Mouse (Mus musculus): ENCODE measurements around the gene Vangl1. TPM values are rescaled to one million over a fixed set of nuclear protein-coding genes. Genes with fewer than 3 reads are reported as not detected.

The Vangl1 gene
- polyA plus RNA-seq, 1 experiment = 7.7 TPM

- H3K36me3 ChIP-seq (ENCODE audit: control insufficient read depth, insufficient read depth, low read length) = no peaks in the 10 kb centered on the region
- 93% methylated on average over 18 of the region's 18 CpGs for WGBS
- TF ChIP-seq CTCF (IDR thresholded peaks at IDR 0.05; ENCODE audit: extremely low read depth, insufficient read length, insufficient replicate concordance, low read depth, low read length) (no peak), POLR2A (IDR thresholded peaks at IDR 0.05; ENCODE audit: low read depth, low read length) (no peak)
- no peak overlapping the region for H3K4me3 ChIP-seq (ENCODE audit: low read depth, low read length)
- no peaks in the 10 kb centered on the region for H3K27me3 ChIP-seq (ENCODE audit: control insufficient read depth, insufficient read depth, low read length)
- H3K4me1 ChIP-seq (ENCODE audit: control insufficient read depth, insufficient read depth, insufficient read length, low read length) = no peaks in the 10 kb centered on the region
- no peak overlapping the region for H3K27ac ChIP-seq (ENCODE audit: insufficient read depth, low read depth, low read length)
Observed at GRCm38 (mm10) chr3:102175701-102176100, 28.8 kb downstream of the Vangl1 start.

- Histone ChIP-seq H3K27me3 (ENCODE audit: control insufficient read depth, insufficient read depth, low read length) (no peaks in the 10 kb centered on the region), H3K4me1 (ENCODE audit: control insufficient read depth, insufficient read depth, insufficient read length, low read length) (no peaks in the 10 kb centered on the region), H3K4me3 (ENCODE audit: low read depth, low read length) (no peak overlapping the region), H3K27ac (ENCODE audit: insufficient read depth, low read depth, low read length) (no peak overlapping the region), H3K36me3 (ENCODE audit: control insufficient read depth, insufficient read depth, low read length) (no peaks in the 10 kb centered on the region)
- WGBS = 76% methylated on average over 8 of the region's 8 CpGs
- TF ChIP-seq POLR2A (IDR thresholded peaks at IDR 0.05; ENCODE audit: low read depth, low read length) (no peak), CTCF (IDR thresholded peaks at IDR 0.05; ENCODE audit: extremely low read depth, insufficient read length, insufficient replicate concordance, low read depth, low read length) (no peak)
Observed at GRCm38 (mm10) chr3:102174118-102174865, 30.2 kb downstream of the Vangl1 start.

GRCm38 (mm10) chr3:102169197-102169905 lies 35.1 kb downstream of the Vangl1 start:
- no peaks in the 10 kb centered on the region for H3K4me1 ChIP-seq (ENCODE audit: control insufficient read depth, insufficient read depth, insufficient read length, low read length)
- no peak for TF ChIP-seq CTCF (IDR thresholded peaks at IDR 0.05; ENCODE audit: extremely low read depth, insufficient read length, insufficient replicate concordance, low read depth, low read length)
- no peak for TF ChIP-seq POLR2A (IDR thresholded peaks at IDR 0.05; ENCODE audit: low read depth, low read length)
- WGBS = 22% methylated on average over 13 of the region's 13 CpGs

GRCm38 (mm10) chr3:102167555-102168210 lies 36.8 kb downstream of the Vangl1 start:
- H3K4me3 ChIP-seq (ENCODE audit: low read depth, low read length) = no peak overlapping the region
- no peaks in the 10 kb centered on the region for H3K4me1 ChIP-seq (ENCODE audit: control insufficient read depth, insufficient read depth, insufficient read length, low read length)
- H3K27me3 ChIP-seq (ENCODE audit: control insufficient read depth, insufficient read depth, low read length) = no peaks in the 10 kb centered on the region
- no peak for TF ChIP-seq POLR2A (IDR thresholded peaks at IDR 0.05; ENCODE audit: low read depth, low read length)
- TF ChIP-seq CTCF (IDR thresholded peaks at IDR 0.05; ENCODE audit: extremely low read depth, insufficient read length, insufficient replicate concordance, low read depth, low read length) = no peak
- H3K27ac ChIP-seq (ENCODE audit: insufficient read depth, low read depth, low read length) = no peak overlapping the region
- 79% methylated on average over 10 of the region's 10 CpGs for WGBS
- H3K36me3 ChIP-seq (ENCODE audit: control insufficient read depth, insufficient read depth, low read length) = peaks cover 7% of the 10 kb centered on the region

More at GRCm38 (mm10) chr3:102169197-102169905, 35.1 kb downstream of the Vangl1 start:
- Histone ChIP-seq H3K27me3 (ENCODE audit: control insufficient read depth, insufficient read depth, low read length) (no peaks in the 10 kb centered on the region), H3K4me3 (ENCODE audit: low read depth, low read length) (no peak overlapping the region), H3K36me3 (ENCODE audit: control insufficient read depth, insufficient read depth, low read length) (no peaks in the 10 kb centered on the region), H3K27ac (ENCODE audit: insufficient read depth, low read depth, low read length) (peak overlapping the region; percentile 3; the same call in 1 of the 2 replicates)

- H3K4me3 ChIP-seq (ENCODE audit: low read depth, low read length) = no peak overlapping the region
- 94% methylated on average over 8 of the region's 8 CpGs for WGBS
- no peak for TF ChIP-seq CTCF (IDR thresholded peaks at IDR 0.05; ENCODE audit: extremely low read depth, insufficient read length, insufficient replicate concordance, low read depth, low read length)
- TF ChIP-seq POLR2A (IDR thresholded peaks at IDR 0.05; ENCODE audit: low read depth, low read length) = no peak
- H3K27ac ChIP-seq (ENCODE audit: insufficient read depth, low read depth, low read length) = no peak overlapping the region
- peaks cover 8% of the 10 kb centered on the region for H3K36me3 ChIP-seq (ENCODE audit: control insufficient read depth, insufficient read depth, low read length)
- no peaks in the 10 kb centered on the region for H3K4me1 ChIP-seq (ENCODE audit: control insufficient read depth, insufficient read depth, insufficient read length, low read length)
- H3K27me3 ChIP-seq (ENCODE audit: control insufficient read depth, insufficient read depth, low read length) = no peaks in the 10 kb centered on the region
Observed at GRCm38 (mm10) chr3:102166794-102167193, 37.7 kb downstream of the Vangl1 start.

- no peak overlapping the region for H3K4me3 ChIP-seq (ENCODE audit: low read depth, low read length)
- WGBS = 86% methylated on average over 4 of the region's 4 CpGs
- TF ChIP-seq CTCF (IDR thresholded peaks at IDR 0.05; ENCODE audit: extremely low read depth, insufficient read length, insufficient replicate concordance, low read depth, low read length) (no peak), POLR2A (IDR thresholded peaks at IDR 0.05; ENCODE audit: low read depth, low read length) (no peak)
- no peaks in the 10 kb centered on the region for H3K4me1 ChIP-seq (ENCODE audit: control insufficient read depth, insufficient read depth, insufficient read length, low read length)
- H3K27ac ChIP-seq (ENCODE audit: insufficient read depth, low read depth, low read length) = no peak overlapping the region
- H3K36me3 ChIP-seq (ENCODE audit: control insufficient read depth, insufficient read depth, low read length) = peaks cover 8% of the 10 kb centered on the region
- no peaks in the 10 kb centered on the region for H3K27me3 ChIP-seq (ENCODE audit: control insufficient read depth, insufficient read depth, low read length)
Observed at GRCm38 (mm10) chr3:102166287-102166620, 38.2 kb downstream of the Vangl1 start.
